Mouse (Mus musculus) midbrain, embryonic 10.5 days (tissue): ENCODE measurements around the gene Lhx3. TPM values are rescaled to one million over a fixed set of nuclear protein-coding genes. Genes with fewer than 3 reads are reported as not detected.

Source experiments
- DNase-seq: peaks from one replicate; pipeline ENCODE4 v3.0.0-alpha.2; 2017; ENCODE audit warnings: low spot score
- H3K27ac ChIP-seq: fragments of 300-500 bp; sonication (generic); replicated peaks from 2 replicates; pipeline ENCODE4 v1.5.1; 2016; ENCODE audit warnings: mild to moderate bottlenecking
- H3K27me3 ChIP-seq: fragments of 300-500 bp; sonication (generic); 2 replicates; pipeline ENCODE4 v1.6.1; 2016; ENCODE audit warnings: low read depth, mild to moderate bottlenecking; ENCODE audit not compliant: poor library complexity, severe bottlenecking
- H3K36me3 ChIP-seq: fragments of 300-500 bp; sonication (generic); 2 replicates; pipeline ENCODE4 v1.6.1; 2016; ENCODE audit warnings: mild to moderate bottlenecking, moderate library complexity
- H3K4me1 ChIP-seq: fragments of 300-500 bp; sonication (generic); 2 replicates; pipeline ENCODE4 v1.6.1; 2016
- H3K4me3 ChIP-seq: fragments of 300-500 bp; sonication (generic); 2 replicates; pipeline ENCODE4 v1.5.1; 2016; ENCODE audit warnings: mild to moderate bottlenecking, moderate library complexity
- H3K9me3 ChIP-seq: fragments of 300-500 bp; sonication (generic); replicated peaks from 2 replicates; pipeline ENCODE4 v1.6.1; 2016; ENCODE audit warnings: mild to moderate bottlenecking
- WGBS: fragments of 180-500 bp; shearing (Covaris S2); methylation state at CpG from one replicate; pipeline ENCODE4 v1.1.7; 2016; 5-methylcytosine and 5-hydroxymethylcytosine counted together
- polyA plus RNA-seq: library from polyadenylated mRNA; unstranded; fragments of >200 nt; fragmentation: Nextera tagmentation; extraction: Ambion mirVana; gene quantifications from 2 replicates; pipeline ENCODE4 v1.2.1, GENCODE M21; 2016

Gene Lhx3
- polyA plus RNA-seq, result 0.35 and 0.49 TPM in 2 replicates

DNA sequence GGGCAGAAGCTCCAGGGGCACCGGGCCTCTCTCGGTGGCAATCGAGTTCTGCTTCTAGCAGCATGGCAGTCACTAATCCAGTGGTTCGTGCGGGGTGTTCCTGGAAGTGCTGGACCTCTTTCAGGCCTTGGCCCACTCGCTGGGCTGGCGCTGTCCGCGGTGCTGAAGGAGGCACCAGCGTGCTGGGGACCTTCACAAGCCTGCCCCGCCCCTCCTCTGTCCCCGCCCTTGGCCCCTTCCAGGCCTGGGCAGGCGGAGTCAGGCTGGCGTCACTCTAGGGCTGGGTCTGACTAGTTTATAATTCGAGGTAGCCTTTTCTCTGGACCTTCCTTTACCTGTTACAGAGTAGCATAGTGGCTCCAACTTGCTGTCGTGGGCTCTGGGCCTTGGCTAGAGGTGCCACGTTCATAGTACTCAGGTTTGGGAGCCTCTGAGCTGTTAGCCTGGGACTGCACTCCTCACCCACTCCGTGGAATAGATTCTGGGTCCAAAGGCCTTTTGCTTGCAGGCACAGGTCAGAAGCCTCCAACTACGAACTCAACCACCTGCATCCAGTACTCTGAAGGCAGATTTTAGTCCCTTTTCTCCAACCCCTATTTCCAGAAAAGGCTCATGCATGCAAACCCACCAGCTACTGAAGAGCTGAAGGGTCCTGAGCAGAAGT, at the start of gene Lhx3:
Gene Lhx3 (minus strand): TSS at position 164 of the 664 bp plus-strand sequence.
- H3K4me3 ChIP-seq, result 0 out of 2 replicates have a peak within 1 kb of the TSS, but pooled peaks have one; percentile 11
- 6% methylated on average over 19 of the region's 19 CpGs for WGBS
- DNase-seq, result peak; percentile 87
- no peaks in the 10 kb centered on the region for H3K9me3 ChIP-seq
- no peak within 1 kb of the TSS for H3K27ac ChIP-seq
- H3K4me1 ChIP-seq, result peaks cover 29% of the 10 kb centered on the region
- H3K27me3 ChIP-seq, result peaks cover 56% of the 10 kb centered on the region
- peaks cover 40% of the 10 kb centered on the region for H3K36me3 ChIP-seq

DNA sequence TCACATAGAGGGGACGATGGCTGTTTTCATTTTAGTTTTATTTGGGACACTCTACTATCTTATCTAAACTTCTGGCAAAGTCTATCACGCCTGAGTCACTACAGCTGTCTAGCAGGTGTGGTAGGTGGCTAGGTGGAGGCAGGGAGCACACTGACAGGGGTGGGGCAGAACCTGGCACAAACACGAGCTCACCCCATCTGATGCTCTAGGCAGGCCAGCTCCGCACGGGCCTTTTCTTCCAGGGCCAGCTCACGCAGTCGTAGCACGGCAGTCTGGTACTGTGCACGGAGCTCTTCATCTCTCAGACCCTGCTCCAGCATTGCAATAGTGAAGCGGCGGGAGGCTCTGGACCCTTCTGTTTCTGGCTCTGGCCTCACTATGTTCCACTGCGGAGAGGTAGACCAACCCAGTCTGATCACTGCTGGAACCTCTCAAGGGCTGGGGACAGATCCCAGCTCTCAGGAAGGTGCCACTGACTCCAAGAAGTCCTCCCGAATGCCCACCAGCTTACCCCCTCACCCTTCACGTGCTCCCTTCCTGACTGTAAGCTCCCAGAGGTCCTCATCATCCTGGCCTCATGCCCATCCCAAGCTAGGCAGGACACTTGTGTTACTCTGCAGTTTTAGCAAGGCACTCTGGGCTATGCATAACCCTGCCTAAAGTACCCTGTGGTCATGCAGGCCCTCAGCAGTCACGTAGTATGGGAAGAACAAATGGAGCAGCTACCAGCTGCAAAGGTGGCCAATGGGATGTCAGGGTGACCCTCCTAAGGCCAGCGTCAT, 49.4 kb upstream of the Lhx3 start:
- no peak for DNase-seq
- H3K4me3 ChIP-seq, result no peak overlapping the region
- H3K9me3 ChIP-seq, result no peaks in the 10 kb centered on the region
- whole genome bisulfite sequencing, result 84% methylated on average over 16 of the region's 16 CpGs
- H3K27ac ChIP-seq, result no peak overlapping the region
- no peaks in the 10 kb centered on the region for H3K4me1 ChIP-seq
- H3K36me3 ChIP-seq, result no peaks in the 10 kb centered on the region
- H3K27me3 ChIP-seq, result no peaks in the 10 kb centered on the region

DNA sequence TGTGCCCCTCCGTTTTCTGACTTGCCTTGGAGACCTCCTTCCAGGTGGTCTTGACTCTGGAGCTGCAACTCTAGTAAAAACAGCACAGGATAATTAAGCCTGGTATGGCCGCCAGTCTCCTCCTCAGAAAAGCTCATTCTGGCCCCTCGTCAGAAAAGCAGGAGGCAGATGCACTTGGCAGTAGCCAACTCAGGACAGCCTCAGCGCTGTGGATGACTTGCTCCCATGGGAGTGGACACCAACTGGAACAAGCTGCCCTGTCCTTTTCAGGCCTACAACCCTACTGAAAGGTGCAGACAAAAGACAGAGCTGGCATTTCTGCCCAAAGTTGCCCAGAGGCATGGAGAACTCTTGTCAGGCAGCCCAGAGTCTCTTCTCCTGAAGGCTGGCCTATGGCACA, 46.7 kb upstream of the Lhx3 start:
- H3K4me1 ChIP-seq, result no peaks in the 10 kb centered on the region
- no peak overlapping the region for H3K27ac ChIP-seq
- no peaks in the 10 kb centered on the region for H3K9me3 ChIP-seq
- DNase-seq, result no peak
- H3K27me3 ChIP-seq, result no peaks in the 10 kb centered on the region
- 70% methylated on average over 4 of the region's 4 CpGs for WGBS
- no peaks in the 10 kb centered on the region for H3K36me3 ChIP-seq
- no peak overlapping the region for H3K4me3 ChIP-seq

DNA sequence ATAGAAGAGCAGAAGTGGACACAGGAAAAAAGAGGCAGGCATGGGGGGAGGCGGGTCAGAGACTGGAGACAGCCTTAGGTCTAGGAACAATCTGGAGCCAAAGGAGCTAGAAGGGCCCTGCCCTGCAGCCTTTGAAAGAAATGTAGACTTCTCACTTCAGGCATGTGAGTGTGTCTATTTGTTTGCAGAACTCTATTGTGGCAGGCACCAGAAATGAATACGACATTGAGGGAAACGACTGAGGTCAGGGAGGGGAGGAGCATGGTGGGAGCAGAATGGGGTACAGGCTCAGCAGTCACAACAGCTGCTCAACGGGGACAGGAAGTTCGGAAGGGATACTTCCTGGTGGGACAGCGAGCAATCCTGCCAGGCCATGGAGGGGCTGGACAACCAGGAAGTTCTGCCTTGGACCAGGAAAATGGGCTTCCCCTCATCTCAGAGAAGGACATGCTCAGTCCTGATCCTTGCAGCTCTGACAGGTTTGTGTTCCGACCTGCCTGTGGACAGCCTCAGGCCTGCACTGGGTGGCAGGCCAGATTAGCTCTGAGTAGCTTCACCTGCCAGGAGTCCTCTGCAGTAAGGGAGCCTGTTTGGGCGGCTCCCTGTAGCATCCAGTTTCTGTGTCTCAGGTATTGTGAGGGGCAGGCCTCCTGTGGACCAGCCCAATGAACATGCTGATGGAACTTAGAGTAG, 44.6 kb upstream of the Lhx3 start:
- Histone ChIP-seq H3K27me3 (no peaks in the 10 kb centered on the region), H3K9me3 (no peaks in the 10 kb centered on the region), H3K4me3 (no peak overlapping the region), H3K4me1 (no peaks in the 10 kb centered on the region), H3K27ac (no peak overlapping the region; the same call in 1 of the 2 replicates), H3K36me3 (no peaks in the 10 kb centered on the region)
- WGBS, result 70% methylated on average over 8 of the region's 8 CpGs
- DNase-seq, result no peak

DNA sequence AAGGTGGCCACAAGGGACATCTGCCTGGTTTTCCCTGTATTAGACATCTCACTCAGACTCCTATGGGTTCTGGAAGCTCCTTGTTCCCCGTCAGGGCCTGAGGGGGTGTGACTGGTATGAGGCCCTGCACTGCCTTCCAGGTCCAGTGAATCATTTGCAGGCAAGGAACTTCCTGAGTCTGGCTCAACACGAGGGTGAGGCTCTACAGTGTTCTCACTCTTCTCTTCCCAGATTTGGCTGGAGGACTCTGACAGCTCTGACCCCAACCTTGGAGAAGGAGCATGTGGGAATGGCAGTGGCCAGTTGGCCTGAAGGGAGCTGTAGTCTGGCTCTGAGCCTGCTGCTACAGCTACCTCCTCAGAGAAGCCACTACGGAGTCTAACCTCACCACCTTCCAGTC, 39.4 kb upstream of the Lhx3 start:
- no peaks in the 10 kb centered on the region for H3K27me3 ChIP-seq
- H3K27ac ChIP-seq, result no peak overlapping the region
- H3K4me1 ChIP-seq, result no peaks in the 10 kb centered on the region
- DNase-seq, result no peak
- H3K9me3 ChIP-seq, result no peaks in the 10 kb centered on the region
- no peaks in the 10 kb centered on the region for H3K36me3 ChIP-seq
- WGBS, result 77% methylated on average over 3 of the region's 3 CpGs
- no peak overlapping the region for H3K4me3 ChIP-seq

DNA sequence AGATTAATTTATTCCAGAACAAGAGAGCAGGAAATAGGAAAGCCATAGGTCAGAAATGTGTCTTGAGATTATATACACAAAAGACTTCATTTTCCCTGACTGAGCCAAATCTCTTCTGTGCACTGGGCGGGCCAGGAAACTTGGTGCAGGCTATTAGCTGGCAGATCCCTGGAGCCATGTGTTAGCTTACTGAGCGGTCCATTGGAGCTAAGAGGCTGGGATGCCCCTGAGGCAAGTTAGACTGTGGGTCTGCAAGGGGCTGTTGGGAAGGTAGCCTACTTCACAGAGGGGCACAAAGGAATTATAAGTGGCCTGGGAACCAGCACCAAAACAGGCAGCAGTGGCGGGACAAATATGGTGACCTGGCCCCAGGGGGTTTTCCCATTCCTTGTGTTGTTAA, 32.8 kb upstream of the Lhx3 start:
- Histone ChIP-seq H3K4me3 (no peak overlapping the region), H3K9me3 (no peaks in the 10 kb centered on the region), H3K36me3 (no peaks in the 10 kb centered on the region), H3K4me1 (peaks cover 10% of the 10 kb centered on the region), H3K27me3 (no peaks in the 10 kb centered on the region), H3K27ac (no peak overlapping the region)
- 77% methylated on average over 3 of the region's 3 CpGs for WGBS
- no peak for DNase-seq

DNA sequence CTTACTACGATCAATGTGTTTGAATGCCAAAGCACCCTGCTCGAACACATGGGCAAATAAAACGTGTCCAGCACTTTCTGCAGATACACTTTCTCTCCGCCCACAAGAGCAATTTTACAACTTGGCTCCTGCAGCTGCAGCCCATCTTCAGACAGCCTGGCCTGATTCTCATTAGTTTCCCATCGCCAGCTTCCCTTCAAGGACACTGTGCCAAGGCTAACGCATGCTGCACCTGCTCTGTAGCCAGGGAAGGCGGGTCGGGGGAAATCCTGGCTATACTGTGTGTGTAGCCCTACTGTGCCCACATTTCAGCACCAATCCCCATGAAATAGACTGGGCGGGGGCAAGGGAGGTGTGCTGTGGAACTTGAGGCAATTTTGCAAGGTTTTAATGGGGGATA, 32.2 kb upstream of the Lhx3 start:
- Histone ChIP-seq H3K9me3 (no peaks in the 10 kb centered on the region), H3K36me3 (no peaks in the 10 kb centered on the region), H3K27me3 (no peaks in the 10 kb centered on the region), H3K27ac (no peak overlapping the region), H3K4me3 (no peak overlapping the region), H3K4me1 (peaks cover 15% of the 10 kb centered on the region)
- WGBS, result 78% methylated on average over 9 of the region's 9 CpGs
- no peak for DNase-seq

DNA sequence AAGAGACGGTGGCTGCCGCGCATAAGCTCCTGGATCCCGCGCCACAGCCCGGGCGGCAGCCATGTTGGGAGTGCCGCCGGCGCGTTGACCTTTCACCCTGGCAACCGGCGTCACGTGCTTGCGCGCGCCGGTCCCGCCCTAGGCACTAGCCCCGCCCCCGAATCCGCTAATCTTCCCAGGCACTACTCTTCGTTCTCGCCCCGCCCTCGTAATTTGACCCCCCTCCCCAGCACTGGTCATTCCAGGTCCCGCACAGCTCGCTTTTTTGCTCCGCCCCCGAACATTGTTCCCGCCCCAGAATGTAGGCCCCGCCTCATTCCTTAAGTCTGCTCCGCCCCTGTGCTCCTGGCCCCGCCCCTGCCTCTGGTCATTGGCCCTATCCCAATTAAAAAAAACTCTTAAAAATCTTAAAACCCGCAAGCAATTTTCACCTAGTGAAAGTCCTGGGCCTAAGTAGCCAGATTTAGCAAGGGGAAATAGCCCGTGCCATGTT, 29.2 kb upstream of the Lhx3 start, which contains the start of gene Qsox2:
Gene Qsox2 (minus strand): TSS at position 236 of the 493 bp plus-strand sequence.
- peaks cover 4% of the 10 kb centered on the region; the same call in 1 of the 2 replicates for H3K36me3 ChIP-seq
- no peaks in the 10 kb centered on the region for H3K27me3 ChIP-seq
- peak within 1 kb of the TSS; percentile 95 for H3K4me3 ChIP-seq
- peak; percentile 98 for DNase-seq
- H3K4me1 ChIP-seq, result peaks cover 23% of the 10 kb centered on the region
- no peaks in the 10 kb centered on the region for H3K9me3 ChIP-seq
- H3K27ac ChIP-seq, result peak within 1 kb of the TSS; percentile 94
- 1% methylated on average over 36 of the region's 36 CpGs for WGBS

DNA sequence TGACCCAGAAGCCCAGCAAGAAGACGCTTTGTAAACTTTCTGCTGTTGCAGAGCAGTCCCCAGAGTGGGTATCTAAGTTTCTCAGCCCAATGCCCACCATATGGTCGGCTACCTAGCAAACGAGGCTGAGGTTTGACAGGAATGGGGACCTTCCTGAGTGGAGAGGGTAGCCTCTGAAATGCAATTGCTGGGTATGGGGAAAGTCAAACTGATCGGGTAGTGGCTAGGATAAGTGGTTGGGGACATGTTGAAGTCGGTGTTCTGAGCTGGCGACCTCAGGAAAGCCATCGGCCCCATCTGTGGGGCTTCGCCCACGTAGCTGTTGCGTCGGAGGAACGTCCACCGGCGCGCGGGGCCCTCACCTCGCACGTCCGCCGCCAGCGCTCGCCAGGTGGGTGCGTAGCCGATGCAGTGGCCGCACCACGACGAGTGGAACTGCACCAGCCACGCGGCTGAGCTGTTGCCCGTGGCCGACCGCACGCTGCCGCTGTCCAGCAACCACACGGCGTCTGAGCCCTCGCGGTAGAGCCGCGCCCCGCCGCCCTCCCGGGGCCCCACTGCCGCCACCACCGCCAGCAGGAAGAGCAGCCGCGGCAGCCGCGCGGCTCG, 28.7 kb upstream of the Lhx3 start:
- under 1% methylated on average over 51 of the region's 51 CpGs for WGBS
- no peaks in the 10 kb centered on the region for H3K27me3 ChIP-seq
- peak overlapping the region; percentile 94 for H3K27ac ChIP-seq
- peaks cover 23% of the 10 kb centered on the region for H3K4me1 ChIP-seq
- no peak for DNase-seq
- peak overlapping the region; percentile 95 for H3K4me3 ChIP-seq
- peaks cover 8% of the 10 kb centered on the region for H3K36me3 ChIP-seq
- H3K9me3 ChIP-seq, result no peaks in the 10 kb centered on the region

DNA sequence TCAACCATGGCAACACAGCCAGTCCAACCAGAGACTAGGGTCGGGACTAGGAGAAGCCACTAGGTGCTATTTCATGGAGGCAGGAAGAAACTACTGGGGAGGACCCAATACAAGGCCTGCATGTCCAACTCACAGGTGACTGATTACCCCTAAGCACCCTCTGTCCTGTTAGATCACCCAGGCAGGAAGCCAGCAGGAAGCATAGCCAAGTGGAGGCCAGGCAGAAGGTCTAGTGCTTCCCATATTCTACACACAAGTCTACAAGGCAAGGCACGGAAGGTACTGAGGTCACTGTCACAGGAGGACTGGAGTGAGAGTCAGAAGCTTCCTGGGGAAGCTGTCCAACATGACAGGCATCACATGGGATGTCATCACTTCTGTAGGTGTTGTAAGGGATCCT, 26.7 kb upstream of the Lhx3 start:
- Histone ChIP-seq H3K4me3 (no peak overlapping the region), H3K4me1 (peaks cover 23% of the 10 kb centered on the region), H3K36me3 (peaks cover 8% of the 10 kb centered on the region), H3K27ac (no peak overlapping the region), H3K27me3 (no peaks in the 10 kb centered on the region), H3K9me3 (no peaks in the 10 kb centered on the region)
- no peak for DNase-seq
- WGBS, result 89% methylated on average over 2 of the region's 2 CpGs

DNA sequence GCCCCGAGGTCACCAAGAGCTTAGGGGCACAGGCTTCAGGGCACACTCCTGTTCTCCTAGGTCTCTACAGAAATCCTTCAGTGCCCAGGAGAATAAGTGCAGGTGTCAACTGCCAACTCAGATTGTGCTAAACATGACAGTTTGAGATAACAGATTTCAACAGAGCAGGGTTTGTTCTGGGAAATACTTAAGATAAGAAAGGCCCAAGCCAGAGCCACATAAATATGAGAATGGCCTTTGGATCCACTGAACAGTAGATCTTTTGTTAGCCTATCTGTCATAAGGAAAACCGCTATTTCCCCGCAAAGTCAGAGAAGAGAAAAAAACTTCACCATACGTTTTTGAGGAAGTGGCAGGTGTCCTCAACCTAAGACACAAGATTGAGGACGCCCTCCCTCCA, 26.2 kb upstream of the Lhx3 start:
- DNase-seq, result no peak
- no peaks in the 10 kb centered on the region for H3K9me3 ChIP-seq
- 89% methylated on average over 5 of the region's 5 CpGs for WGBS
- peaks cover 8% of the 10 kb centered on the region for H3K36me3 ChIP-seq
- H3K4me3 ChIP-seq, result no peak overlapping the region
- peaks cover 23% of the 10 kb centered on the region for H3K4me1 ChIP-seq
- no peak overlapping the region for H3K27ac ChIP-seq
- no peaks in the 10 kb centered on the region for H3K27me3 ChIP-seq

DNA sequence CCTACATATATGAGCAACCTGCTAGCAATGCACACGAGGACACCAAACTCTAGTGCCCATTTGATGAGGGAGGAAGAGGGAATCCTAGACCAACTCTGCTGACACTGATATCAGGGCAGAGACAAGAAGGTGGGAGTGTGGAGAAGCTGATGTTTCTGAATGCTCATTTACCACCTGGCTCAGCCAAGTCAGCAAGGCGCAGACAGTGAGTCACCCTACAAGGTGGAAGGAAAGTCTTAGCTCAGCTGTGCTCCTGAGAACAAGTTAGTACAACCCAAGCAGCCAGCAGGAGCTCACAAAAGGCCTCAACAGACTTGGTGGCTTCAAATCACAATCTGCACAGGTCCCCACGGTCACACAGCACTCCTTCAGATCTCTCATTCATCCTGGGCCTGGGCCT, 23.3 kb upstream of the Lhx3 start:
- Histone ChIP-seq H3K4me1 (peaks cover 19% of the 10 kb centered on the region), H3K36me3 (peaks cover 13% of the 10 kb centered on the region), H3K27me3 (no peaks in the 10 kb centered on the region), H3K4me3 (no peak overlapping the region), H3K27ac (no peak overlapping the region), H3K9me3 (no peaks in the 10 kb centered on the region)
- WGBS, result 82% methylated on average over 3 of the region's 3 CpGs
- DNase-seq, result no peak
